Comparison of ENCODE assay signal across 19 mouse cellular contexts in genomic region chr15:12649131-12649530, GRCm38 (mm10).
"Had no signal": no experiment of that assay in that cellular context is flagged by ENCODE, and none has a peak within 500 bp of the region (broad histone marks: within the 10 kb centered on the region; RNA-seq: fewer than 3 reads in every experiment).

No protein-coding gene starts in this region.

- ATAC-seq: intestine, embryonic 15.5 days; liver, postnatal 0 days; lung, postnatal 0 days had no signal

- H3K4me3 ChIP-seq: intestine, embryonic 15.5 days; limb, embryonic 12.5 days; limb, embryonic 15.5 days; midbrain, embryonic 12.5 days; midbrain, embryonic 15.5 days; neural tube, embryonic 12.5 days; neural tube, embryonic 15.5 days had no signal

- H3K27ac ChIP-seq: intestine, embryonic 15.5 days; kidney, postnatal 0 days; limb, embryonic 12.5 days; limb, embryonic 15.5 days; liver, embryonic 14.5 days; macrophage; midbrain, embryonic 12.5 days; midbrain, embryonic 15.5 days; neural tube, embryonic 12.5 days; neural tube, embryonic 15.5 days had no signal

- DNase-seq: left cerebral cortex, postnatal 4 days; liver, postnatal 0 days; lung, embryonic 14.5 days; right cerebral cortex, adult 18-20 months; right cerebral cortex, postnatal 14 days; right cerebral cortex, postnatal 4 days; thymus, postnatal 25 days had no signal

- H3K9ac ChIP-seq: intestine, embryonic 15.5 days; limb, embryonic 12.5 days; limb, embryonic 15.5 days; liver, embryonic 14.5 days; liver, postnatal 0 days; lung, embryonic 14.5 days; midbrain, embryonic 12.5 days; midbrain, embryonic 15.5 days; neural tube, embryonic 12.5 days; neural tube, embryonic 15.5 days had no signal

- H3K36me3 ChIP-seq: intestine, embryonic 15.5 days; limb, embryonic 12.5 days; limb, embryonic 15.5 days; midbrain, embryonic 12.5 days; midbrain, embryonic 15.5 days; neural tube, embryonic 12.5 days; neural tube, embryonic 15.5 days had no signal

- H3K9me3 ChIP-seq: intestine, embryonic 15.5 days; limb, embryonic 15.5 days; midbrain, embryonic 15.5 days; neural tube, embryonic 12.5 days; neural tube, embryonic 15.5 days had no signal

- H3K4me1 ChIP-seq: midbrain, embryonic 12.5 days; midbrain, embryonic 15.5 days; neural tube, embryonic 12.5 days had no signal

- H3K27me3 ChIP-seq: intestine, embryonic 15.5 days; limb, embryonic 12.5 days; limb, embryonic 15.5 days; midbrain, embryonic 12.5 days; midbrain, embryonic 15.5 days; neural tube, embryonic 12.5 days; neural tube, embryonic 15.5 days had no signal

- H3K4me2 ChIP-seq: intestine, embryonic 15.5 days; limb, embryonic 12.5 days; limb, embryonic 15.5 days; liver, embryonic 11.5 days; lung, embryonic 14.5 days; midbrain, embryonic 12.5 days; midbrain, embryonic 15.5 days; neural tube, embryonic 12.5 days; neural tube, embryonic 15.5 days had no signal
